Mouse (Mus musculus) frontal cortex, adult (tissue): ENCODE data around the gene Ubtd2.

Experiments
- ATAC-seq: cut with Nextera tagmentation; 2 replicates; pipeline ENCODE4 v1.9.2; 2017; ENCODE audit warnings: mild to moderate bottlenecking, moderate library complexity, mixed read lengths; ENCODE audit not compliant: low TSS enrichment

Ubtd2 gene

GRCm38 (mm10) chr11:32454800-32455506, at the start of gene Ubtd2:
Ubtd2 (plus strand) TSS chr11:32455370.
- peak; percentile 78 for ATAC-seq

DNA sequence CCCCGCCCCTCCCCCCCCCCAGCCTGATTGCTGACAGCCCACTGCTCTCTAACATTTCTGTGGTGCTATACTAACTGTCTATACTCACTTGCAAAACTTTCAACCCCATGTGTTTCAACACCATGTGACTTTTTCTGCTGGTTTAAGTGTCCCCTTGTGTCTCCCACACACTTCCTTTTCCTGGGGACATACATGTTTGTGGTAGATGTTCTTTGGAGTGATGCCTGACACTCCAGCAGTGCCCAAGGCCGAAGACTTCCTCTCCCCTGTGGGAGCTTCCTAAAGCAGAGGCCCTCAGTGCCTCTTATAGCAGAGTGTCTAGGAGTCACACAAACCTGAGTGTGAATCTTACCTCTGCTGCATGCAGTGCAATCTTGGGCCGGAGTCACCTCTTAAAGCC, 47.3 kb upstream of the Ubtd2 start:
- ATAC-seq: no peak

DNA sequence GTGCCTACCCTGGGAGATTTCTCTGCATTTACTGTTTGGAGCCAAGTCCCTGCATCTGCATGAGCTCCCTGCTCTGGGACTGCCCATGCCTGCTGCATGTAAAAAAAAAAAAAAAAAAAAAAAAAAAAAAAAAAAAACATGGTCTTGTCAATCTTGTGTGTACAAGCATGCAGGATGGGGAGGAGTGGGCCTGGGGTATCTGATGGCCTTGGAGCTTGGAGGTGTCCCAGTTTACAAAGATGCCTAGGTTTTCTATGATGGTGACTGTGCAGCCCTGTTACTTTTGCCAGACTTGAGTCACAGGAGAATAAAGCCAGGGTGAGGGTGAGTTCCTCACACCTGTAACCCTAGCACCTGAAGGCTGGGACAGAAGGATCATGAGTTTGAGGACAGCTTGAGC, 46.1 kb upstream of the Ubtd2 start:
- no peak for ATAC-seq

DNA sequence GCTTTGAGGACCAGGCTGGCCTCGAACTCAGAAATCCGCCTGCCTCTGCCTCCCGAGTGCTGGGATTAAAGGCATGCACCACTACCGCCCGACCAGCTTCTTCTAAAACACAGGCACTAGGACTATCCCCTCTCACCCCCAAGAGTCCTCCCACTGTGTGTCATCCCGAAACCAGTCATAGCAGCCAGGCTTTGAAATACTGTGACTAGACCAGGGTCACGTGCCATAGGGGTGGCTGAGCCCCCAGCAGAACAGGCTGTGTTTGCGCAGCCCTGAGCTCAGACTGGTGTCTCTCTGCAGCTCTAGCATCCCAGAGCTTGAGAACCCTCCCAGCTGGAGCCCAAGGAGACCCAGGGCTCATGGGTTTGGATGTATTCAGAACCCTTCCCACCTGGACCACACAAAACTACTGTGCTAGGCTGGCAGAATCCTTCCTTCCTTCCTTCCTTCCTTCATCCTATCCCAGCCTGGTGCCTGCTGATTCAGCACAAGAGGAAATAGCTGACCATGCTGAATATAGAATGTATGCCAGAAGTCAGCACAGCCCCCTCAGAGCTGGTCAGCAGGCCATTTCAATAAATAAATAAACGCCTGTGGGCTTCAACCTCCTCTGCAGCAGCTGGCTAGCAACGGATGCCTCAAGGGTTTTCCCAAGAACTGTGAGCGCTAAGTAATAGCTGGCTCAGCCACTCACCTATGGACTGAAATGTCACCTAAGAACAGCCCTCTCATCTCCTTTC, 45.2 kb upstream of the Ubtd2 start:
- ATAC-seq: 0 out of 2 replicates have a peak, but pooled peaks have one; percentile 5

DNA sequence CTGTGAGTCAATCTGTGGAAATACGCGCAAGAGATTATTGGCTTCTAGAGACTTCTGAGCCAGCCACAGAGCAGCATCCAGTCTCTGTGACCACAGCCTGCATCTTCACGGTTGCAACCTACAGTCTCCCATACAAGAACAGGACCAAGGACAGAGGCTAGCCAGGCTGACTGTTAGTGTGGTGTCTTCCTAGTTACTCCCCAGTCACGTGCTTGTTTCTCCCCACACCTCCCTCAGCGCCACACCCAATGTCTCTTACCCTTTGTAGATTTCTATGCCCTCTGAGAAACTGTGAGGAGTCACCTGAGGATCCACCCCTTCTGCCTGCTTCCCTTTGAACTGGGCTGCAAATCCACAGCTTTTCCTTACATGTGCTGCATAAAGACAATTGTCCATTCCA, 35.2 kb upstream of the Ubtd2 start:
- ATAC-seq: no peak

DNA sequence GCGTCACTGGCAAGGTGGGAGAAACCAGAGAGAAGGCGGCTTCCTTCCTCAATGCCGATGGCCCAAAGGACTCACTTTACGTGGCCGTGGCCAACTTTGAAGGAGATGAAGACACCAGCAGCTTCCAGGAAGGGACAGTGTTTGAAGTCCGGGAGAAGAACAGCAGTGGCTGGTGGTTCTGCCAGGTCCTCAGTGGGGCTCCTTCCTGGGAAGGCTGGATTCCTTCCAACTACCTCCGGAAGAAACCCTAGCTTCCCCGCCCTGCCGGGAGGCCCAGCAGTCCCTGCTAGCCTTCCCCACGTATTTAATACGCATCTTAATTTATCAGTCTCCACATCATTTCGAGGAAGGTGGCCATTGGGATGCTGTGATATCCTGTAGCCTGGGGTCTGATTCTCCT, 31.9 kb upstream of the Ubtd2 start:
- ATAC-seq: no peak

GRCm38 (mm10) chr11:32424600-32424999, 30.6 kb upstream of the Ubtd2 start:
- no peak for ATAC-seq

DNA sequence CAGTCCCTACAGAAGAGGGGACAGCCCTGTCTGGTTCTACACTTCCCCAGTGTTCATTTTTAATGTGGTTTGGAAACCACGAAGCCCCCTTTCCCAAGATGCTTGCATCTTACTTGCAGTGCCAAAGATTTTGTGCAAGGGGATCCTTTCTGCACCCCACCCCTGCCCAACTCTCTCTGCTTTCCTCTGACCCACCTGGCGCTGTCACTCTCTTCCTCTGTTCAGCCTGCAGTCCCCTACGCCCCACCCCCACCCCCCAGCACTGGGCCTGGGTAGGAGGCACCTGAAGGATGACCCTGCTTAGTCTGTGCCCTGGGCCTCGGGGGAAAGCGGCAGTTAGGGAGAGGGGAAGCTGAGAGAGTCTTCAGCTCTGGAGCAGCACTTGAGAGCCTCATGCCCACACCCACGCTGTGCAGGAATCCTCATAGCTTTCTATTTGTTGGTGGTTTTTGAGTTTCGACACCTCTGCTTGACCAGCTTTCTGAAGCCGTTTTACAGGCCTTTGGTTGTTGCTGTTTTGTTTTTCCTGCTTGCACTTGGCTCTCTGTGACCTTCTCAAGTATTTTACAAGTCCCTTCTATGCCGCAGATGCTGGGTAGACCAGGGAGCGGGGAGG, 30.0 kb upstream of the Ubtd2 start:
- ATAC-seq: no peak

DNA sequence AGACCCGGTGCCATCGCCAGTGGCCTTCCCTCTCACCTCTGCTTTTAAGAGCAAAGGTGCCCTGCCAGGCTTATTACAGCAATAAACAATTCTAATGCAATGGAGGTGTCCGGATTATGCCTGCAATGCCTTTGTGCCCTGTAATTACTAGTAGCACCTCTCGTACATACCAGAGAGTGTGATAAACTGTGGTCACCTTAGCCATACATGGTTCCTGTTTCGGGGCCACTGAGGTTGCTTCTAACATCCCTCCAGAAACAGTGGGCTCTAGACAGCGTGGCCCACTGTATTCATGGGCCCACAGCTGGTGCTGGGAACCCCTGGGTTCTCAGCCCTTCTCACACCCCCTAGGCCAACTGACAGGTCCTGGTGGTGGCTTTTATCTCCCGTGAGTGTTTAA, 27.6 kb upstream of the Ubtd2 start:
- no peak for ATAC-seq

- no peak for ATAC-seq
These were observed 19.6 kb upstream of the Ubtd2 start for GRCm38 (mm10) chr11:32435410-32436060.

DNA sequence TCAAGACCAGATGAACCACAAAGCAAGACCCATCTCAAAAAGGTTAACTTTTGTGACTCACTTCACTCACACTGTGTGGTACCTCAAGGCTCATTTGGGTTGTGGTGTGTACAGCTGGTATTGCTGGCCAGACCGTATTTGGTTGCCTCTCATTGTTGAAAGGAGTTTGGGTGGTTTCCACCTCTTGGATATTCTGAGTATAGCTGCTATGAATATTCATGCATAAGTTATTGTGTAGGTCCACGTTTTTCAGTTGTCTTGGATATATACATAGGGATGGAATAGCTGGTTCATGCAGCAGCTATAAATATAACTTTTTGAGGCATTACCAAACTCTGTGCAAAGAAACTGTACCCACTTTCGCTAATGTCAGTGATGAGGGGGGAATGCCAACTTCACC, 12.6 kb upstream of the Ubtd2 start:
- ATAC-seq: peak; percentile 97

GRCm38 (mm10) chr11:32444266-32444665, 10.9 kb upstream of the Ubtd2 start:
- no peak for ATAC-seq

DNA sequence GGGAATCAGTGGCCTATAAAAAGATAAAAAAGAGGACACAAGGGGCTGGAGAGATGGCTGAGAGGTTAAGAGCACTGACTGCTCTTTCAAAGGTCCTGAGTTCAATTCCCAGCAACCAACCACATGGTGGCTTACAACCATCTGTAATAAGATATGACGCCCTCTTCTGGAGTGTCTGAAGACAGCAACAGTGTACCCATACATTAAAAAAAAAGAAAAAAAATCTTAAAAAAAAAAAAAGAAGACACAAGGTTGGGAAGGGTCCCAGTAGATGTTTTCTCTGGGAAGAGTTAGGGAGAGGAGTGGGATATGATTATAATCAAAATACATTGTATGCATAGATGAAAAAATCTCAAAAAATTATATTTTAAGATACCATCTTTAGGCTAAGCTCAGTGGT, 10.0 kb upstream of the Ubtd2 start:
- ATAC-seq: no peak

DNA sequence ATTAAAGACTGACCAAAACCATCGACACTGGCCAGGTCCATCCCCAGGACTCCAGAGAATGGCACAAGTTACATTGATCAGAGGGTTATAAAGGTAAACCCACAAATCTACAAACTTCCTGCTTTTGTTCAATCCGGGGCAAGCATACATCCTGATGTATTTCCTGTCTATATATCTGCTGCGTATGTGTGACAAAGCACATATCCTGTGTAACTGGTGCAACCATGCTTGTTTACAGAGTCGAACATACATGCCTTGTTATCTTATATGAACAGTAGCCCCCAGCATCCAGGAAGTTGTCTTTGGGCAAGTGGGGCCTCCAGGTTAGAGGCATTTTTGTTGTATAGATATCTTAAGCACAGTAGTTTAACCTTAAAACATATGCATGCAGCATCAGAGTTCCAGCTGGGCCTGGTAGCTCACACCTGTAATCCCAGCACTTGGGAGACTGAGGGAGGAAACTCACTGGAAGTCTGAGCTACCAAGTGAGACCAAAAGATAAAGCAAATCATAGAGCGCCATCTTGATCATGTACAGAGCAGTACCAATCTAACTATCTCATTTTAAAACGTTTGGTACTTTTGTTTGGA, 9.4 kb upstream of the Ubtd2 start:
- no peak for ATAC-seq

GRCm38 (mm10) chr11:32450216-32450615, 5.0 kb upstream of the Ubtd2 start:
- ATAC-seq: peak; percentile 38; the same call in 1 of the 2 replicates

DNA sequence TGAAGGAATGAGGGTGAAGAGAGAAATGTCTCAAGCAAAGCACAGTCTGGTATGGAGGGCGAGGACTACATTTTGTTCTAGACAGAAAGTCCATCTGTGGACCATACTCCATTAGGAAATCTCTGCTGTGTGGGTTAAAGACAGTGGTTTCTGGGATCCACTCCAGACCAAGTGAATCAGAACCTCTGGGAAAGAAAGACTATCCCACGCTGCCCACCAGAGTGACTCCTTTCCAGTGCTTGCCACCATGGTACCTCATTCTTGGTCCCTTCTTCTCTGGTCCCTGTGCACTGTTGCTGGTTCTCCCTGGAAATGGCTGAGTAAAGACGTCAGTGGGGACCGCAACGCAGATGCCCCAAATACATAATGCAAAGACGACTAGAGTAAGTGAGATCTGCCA, 3.9 kb upstream of the Ubtd2 start:
- ATAC-seq: peak; percentile 4; the same call in 1 of the 2 replicates

- no peak for ATAC-seq
These were observed 2.4 kb upstream of the Ubtd2 start for GRCm38 (mm10) chr11:32452745-32453144.

- peak; percentile 51 for ATAC-seq
These were observed 1.7 kb upstream of the Ubtd2 start for GRCm38 (mm10) chr11:32453353-32453915.

GRCm38 (mm10) chr11:32454231-32454799, 855 bp upstream of the Ubtd2 start:
- 0 out of 2 replicates have a peak, but pooled peaks have one; percentile 2 for ATAC-seq

- ATAC-seq: no peak
These were observed 454 bp downstream of the Ubtd2 start for GRCm38 (mm10) chr11:32455507-32456141.

DNA sequence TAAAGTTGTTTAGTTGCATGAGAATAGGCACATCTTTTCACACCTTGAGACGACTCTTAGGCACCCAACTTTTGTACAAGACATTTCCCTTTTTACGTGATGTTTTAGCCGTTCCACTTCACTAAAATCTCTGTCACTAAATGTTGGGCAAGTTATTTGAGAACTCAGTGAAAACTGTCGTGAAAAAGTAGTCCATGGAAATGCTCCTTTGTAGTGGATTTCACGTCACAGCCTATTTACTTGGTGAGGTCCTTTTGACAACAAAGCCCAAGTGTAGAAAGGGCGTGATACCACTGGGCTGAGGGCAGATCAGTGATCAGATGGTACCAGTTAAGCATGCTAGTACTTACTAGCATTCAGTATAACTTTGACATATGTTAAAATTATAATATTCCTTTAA, 1.2 kb downstream of the Ubtd2 start:
- ATAC-seq: no peak
